Mouse (Mus musculus) retina, embryonic 14.5 days (tissue): Measurements from ENCODE around the gene Mettl27.
"Not testable (repeated sequence)": the region's sequence is repeated elsewhere in the genome, so short reads cannot be mapped to it uniquely, and the experiment has no call there.

Source experiments
- DNase-seq: peaks from one replicate; pipeline ENCODE4 v3.0.0-alpha.2; 2015; ENCODE audit warnings: low spot score

Gene Mettl27

GRCm38 (mm10) chr5:134920106-134920687 is 12.0 kb upstream of the Mettl27 start:
- DNase-seq, result no peak

- DNase-seq, result no peak
These were observed 11.1 kb upstream of the Mettl27 start for GRCm38 (mm10) chr5:134921106-134921505.

GRCm38 (mm10) chr5:134923141-134923540 is 9.0 kb upstream of the Mettl27 start:
- DNase-seq, result no peak

DNA sequence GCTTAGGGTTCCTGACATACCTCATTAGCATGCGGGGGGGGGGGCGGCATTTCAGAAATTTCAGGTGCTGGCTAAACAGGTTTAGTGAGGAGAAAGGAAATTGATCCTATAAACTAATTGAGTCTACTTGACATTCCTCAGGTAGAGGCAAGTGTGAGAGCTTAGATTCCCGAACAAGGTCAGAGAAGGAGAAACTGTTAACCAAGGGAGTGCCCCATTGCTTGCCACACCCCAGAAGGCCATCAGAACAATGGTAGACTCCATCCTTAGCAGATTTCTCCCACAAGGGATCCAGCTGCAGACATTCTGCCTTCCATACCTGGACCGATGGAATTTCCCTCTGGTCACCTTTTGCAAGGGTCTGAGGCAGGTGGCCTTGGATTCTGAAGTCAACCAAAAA is 5.4 kb upstream of the Mettl27 start:
- no peak for DNase-seq

- DNase-seq, result no peak
These were observed 2.2 kb upstream of the Mettl27 start for GRCm38 (mm10) chr5:134929988-134930387.

DNA sequence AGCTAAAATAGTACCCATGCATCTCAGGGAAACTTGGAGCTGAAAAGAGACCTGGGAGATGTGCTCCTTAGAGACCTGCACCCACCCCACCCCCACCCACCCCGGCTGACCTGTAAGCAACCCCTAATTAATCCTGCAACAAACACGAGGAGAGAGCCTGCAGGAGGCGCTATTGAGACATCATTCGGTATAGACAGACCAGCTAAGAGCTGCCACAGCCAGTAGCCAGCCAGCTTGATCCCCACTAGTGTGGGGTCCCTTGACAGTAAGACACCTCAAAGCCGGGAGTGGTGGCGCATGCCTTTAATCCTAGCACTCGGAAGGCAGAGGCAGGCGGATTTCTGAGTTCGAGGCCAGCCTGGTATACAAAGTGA is 722 bp downstream of the Mettl27 start:
- peak; percentile 85 for DNase-seq

DNA sequence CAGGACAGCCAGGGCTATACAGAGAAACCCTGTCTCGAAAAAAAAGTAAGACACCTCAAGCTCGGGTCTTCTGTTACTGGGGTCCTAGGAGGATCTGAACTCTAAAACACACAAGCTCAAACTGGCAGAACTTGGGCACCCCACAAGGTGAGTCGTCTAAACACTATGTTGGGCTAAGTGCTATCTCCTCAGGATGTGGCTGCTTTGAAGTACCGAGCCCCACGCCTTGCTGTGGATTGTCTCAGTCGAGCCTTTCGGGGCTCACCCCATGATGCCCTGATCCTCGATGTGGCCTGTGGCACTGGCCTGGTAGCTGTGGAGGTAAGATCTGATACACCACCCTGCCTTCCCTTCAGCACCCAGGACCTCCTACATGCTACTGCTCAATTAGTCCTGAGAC is 1.1 kb downstream of the Mettl27 start:
- no peak for DNase-seq

- not testable (repeated sequence) for DNase-seq
These were observed 1.5 kb downstream of the Mettl27 start for GRCm38 (mm10) chr5:134933686-134934085.

GRCm38 (mm10) chr5:134934666-134935065 is 2.5 kb downstream of the Mettl27 start:
- DNase-seq, result no peak

DNA sequence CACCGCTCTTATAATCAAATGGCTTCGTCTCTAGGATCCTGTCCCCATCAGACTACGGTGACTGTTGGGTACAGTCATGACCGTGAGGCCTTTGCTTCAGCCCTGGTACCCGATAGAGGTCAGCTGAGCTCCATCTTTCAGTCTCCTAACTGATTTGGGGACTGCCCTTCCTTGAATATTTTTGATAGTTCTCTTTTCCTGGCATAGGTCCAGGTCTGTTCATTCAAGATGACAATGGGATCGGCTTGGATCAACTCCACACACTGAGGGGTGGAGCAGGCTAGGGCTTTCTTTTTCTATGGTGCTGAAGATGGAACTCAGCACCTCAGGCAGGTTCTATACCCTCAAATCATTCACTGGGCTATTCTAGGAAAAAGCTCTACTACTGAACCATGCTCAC is 3.9 kb downstream of the Mettl27 start:
- no peak for DNase-seq

DNA sequence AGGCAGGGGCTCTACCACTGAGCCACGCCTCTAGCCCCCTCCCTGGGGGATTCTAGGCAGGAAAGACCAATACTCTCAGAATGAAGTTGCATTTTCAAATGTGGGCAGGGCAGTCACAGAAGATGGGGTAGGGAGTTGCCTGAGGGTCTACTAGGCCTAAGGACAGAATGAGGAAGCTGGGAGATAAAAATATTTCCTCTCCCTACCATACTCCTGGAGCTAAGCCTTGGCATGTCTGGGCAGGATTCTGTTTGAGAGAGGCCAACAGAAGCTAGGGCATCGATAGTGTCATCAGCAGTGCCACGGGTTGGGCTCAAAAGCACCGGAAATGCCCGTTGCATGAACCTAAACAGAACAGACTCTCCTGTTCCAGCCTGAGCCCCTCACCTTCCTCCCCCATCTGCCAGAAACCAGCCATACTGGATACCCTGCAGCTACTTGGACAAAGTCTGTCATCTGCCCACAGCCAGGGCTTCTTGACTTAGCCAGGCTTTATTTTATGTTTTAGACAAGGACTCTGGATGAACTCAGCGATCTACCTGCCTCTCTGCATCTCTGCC is 4.5 kb downstream of the Mettl27 start:
- DNase-seq, result no peak

- no peak for DNase-seq
These were observed 6.9 kb downstream of the Mettl27 start for GRCm38 (mm10) chr5:134939069-134939468.

- not testable (repeated sequence) for DNase-seq
These were observed 7.4 kb downstream of the Mettl27 start for GRCm38 (mm10) chr5:134939554-134939953.

DNA sequence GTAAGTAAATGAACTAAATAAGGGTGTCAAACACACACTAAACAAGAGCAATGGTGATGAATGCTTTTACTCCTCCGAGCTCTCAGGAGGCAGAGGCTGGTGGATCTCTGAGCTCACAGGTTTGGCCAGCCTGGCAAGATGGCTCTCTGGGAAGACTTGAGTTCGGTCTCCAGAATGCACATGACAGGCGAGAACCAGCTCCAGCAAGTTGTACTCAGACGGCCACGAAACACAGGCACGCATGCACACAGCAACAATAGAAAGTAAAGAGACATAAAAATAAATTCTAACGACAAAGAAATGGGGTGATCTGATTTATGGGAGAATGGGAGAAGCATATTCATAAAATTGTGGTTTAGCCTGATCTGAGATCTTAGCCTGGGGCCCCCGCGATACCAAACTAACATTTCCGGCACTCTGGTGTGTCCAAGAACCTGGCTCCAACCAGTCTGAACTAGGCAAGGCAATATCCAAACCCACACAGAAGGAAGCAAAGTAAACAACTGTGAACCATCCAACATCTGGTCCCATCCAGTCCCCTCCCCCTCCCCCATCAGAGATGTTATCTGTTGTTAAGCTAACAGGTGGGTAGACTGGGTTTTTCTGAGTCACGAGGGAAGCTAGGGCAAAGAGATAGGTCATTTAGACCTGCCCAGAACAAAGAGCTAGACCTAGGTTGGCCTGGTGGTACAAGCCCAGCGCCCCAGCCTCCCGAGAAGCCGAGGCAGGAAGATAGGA is 9.5 kb downstream of the Mettl27 start:
- no peak for DNase-seq

DNA sequence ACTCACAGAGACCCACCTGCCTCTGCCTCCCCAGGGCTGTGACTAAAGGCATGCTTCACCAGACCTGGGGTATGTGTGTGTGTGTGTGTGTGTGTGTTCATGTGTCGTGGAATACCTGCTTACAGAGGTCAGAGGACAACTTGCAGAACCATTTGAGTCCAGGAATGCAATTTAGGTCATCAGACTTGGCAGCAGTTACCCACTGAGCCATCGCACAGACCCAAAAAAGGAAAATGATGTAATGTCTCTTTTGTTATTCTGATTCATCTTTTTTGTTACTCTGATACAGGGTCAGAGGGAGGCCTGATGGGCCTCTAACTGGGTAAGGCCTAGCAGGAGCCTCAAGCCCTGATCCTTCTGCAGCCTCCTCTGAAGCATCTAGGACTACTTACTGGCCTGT is 10.6 kb downstream of the Mettl27 start:
- no peak for DNase-seq

GRCm38 (mm10) chr5:134944179-134944578 is 12.0 kb downstream of the Mettl27 start:
- DNase-seq, result no peak

GRCm38 (mm10) chr5:134945266-134945959 is 13.2 kb downstream of the Mettl27 start:
- DNase-seq, result no peak

DNA sequence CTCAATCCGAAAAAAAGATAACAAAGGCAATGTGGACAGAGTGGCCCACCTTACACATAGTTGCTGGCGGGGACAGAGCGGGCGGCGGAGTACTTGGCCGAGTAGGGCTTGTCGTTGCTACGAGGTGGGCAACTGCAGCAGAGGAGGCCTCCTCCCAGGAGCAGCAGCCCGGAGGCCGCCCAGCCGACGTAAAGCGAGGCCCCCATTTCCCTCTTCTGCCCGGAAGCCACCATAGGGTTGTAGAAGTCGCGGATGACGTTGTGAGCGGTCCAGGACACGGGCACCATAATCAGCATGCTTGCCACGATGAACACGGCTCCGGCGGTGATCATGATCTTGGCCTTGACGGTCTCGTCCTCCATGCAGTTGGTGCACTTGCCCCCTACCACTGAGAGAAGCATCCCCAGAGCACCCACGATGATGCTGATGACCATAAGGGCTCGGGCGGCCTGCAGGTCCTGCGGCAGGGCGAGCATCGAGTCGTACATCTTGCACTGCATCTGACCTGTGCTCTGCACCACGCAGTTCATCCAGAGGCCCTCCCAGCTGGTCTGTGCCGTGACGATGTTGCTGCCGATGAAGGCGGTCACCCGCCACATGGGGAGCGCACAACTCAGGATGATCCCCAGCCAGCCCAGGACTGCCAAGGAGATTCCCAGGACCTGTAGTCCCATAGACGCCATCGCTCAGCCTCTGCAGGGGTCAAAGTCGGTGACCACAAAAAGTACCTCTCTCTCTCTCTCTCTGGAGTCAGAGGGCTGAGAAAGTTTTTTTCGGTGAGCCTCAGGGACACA is 14.1 kb downstream of the Mettl27 start:
- DNase-seq, result peak; percentile 23

DNA sequence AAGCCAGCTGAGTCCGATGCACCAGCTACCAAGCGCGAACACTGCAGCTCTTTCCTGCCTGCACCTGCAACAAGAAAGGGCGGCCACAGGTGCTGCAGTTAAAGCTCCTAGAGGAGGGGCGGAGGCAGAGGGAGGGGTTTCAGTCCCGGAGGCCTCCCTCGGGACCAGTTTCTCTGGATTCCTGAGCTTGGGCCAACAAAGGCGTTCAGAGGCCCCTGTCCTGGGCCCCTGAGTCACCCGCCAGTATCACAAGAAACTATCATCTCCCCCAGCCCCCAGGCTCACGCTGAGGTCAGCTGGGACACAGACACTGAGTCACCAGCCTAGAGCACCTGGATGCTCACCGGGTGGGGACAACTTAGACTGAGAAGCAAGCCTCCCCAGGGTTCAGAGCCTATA is 14.7 kb downstream of the Mettl27 start, which contains the start of gene Cldn4:
TSS of gene Cldn4 (minus strand) at position 78 of the 399 bp plus-strand sequence.
- peak; percentile 20 for DNase-seq

DNA sequence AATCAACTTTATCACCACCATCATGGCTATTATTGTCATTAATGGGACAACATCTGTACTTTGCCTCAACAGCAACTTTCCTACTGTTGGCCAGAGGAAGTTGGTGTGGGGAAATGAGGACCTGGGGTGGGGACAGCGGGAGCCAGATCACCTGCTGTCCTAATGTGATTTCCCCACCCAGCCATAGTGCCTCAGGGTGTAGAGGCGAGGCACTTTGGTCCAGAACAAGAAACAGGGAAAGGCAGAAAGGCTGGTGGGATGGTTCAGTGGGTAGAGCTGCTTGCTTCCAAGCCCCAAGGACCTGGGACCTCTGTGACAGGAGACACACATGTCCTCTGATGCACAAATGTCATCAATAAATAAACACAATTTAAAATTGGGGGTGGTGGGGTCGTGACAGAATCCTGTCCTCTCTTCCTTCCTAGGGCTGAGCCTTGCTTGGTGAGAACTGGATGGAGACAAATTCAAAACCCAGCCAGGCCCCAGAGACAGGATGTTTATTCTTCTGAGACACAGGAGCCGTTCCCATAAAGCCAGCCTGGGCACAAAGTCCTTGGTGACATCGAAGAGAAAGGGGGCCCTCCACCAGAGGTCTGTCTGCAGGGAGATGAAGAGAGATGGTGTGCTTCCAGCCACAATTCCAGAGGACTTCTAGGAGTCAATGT is 15.4 kb downstream of the Mettl27 start:
- DNase-seq, result no peak

GRCm38 (mm10) chr5:134948085-134948439 is 15.9 kb downstream of the Mettl27 start:
- DNase-seq, result no peak
